Mouse (Mus musculus) urinary bladder, postnatal 36 days (tissue): ENCODE measurements around the gene Dpp9.

Experiments
- DNase-seq, 2 experiments: peaks; one replicate each; pipeline ENCODE4 v3.0.0; 2022; ENCODE audit warnings: low spot score in 2 of 2, mixed read lengths in 1 of 2

Dpp9 gene

GRCm38 (mm10) chr17:56183658-56184103, 35.0 kb downstream of the Dpp9 start, which contains the start of gene Mydgf:
Gene Mydgf, minus strand, starts transcription at chr17:56183920.
- DNase-seq, result peak; percentile 91 to 96

DNA sequence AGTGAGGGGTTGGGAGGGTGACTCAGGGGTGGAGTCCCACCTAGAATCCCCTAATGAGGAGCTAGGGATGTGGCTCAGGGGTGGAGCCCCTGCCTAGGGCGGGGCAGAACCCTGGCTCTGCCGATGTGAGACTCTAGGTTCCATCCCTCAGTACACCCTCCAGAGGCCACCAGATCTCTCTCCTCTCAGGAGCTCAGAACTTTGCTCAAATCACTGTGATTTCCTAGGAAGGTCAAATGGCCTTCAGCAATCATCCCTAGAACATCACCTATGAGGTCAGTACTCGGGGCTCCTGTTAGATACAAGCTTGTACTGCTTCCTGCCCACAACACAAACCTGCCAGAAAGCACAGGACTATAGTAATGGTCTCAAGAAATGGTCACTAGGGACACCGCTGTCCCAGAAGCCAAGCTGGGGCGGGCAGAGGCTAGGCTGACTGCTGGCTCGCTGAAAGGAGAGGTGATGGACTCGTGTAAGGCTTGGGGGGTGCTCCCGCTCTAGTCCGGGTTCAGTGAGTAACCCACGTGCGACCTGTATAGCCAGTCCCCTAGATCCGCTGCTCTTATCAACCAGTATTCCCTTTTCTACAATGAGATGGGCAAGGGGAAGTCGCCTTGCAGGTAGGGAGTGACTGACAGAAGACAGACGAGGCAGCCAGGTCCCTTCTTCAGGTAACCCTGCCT, 35.6 kb downstream of the Dpp9 start:
- no peak for DNase-seq

DNA sequence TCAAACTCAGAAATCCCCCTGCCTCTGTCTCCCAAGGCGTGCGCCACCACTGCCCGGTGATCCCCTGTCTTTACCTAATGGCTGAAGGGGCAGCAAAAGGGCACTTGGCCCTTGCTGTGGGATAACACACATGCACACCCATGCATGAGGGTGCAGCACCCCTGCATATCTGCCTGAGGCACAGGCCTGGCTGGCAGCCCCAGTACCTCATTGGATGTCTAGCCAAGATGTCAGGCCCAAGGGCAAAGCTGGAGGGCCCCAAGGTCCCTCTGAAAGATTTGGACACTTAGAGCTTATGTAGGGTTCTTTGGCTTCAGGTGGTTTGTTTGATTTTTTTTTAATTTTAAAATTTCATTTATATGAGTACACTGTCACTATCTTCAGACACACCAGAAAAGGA, 43.3 kb downstream of the Dpp9 start:
- no peak for DNase-seq

GRCm38 (mm10) chr17:56173401-56174046, 45.2 kb downstream of the Dpp9 start:
- no peak for DNase-seq

DNA sequence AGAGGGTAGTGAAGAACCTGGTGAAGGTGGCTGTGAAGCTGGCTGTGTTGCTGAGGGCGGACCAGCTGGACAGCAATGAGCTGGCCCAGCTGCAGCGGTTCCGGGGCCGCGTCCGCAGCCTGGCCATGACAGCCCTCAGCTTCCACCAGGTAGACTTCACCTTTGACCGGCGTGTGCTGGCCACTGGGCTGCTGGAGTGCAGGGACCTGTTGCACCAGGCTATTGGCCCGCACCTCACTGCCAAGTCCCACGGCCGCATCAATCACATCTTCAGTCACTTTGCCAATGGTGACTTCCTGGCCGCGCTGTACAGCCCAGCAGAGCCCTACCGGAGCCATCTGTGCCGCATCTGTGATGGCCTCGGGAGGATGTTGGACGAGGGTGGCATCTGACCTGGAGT, 46.8 kb downstream of the Dpp9 start:
- no peak for DNase-seq

DNA sequence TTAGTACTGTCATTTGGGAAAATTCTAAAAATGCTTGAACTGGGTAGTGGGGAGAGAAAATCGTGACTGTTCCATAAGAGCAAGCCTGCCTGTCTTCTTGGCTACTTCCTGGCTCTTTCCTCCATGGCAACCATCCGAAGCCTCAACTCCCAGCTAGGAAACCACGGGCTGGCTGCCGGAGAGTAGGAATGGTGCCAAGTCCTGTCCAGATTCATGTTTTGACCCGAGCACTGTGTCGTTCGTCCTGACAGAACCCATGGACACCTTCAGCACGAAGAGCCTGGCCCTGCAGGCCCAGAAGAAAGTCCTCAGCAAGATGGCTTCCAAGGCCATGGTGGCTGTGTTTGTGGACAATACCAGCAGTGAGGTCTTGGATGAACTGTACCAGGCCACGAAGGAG, 47.2 kb downstream of the Dpp9 start:
- no peak for DNase-seq

DNA sequence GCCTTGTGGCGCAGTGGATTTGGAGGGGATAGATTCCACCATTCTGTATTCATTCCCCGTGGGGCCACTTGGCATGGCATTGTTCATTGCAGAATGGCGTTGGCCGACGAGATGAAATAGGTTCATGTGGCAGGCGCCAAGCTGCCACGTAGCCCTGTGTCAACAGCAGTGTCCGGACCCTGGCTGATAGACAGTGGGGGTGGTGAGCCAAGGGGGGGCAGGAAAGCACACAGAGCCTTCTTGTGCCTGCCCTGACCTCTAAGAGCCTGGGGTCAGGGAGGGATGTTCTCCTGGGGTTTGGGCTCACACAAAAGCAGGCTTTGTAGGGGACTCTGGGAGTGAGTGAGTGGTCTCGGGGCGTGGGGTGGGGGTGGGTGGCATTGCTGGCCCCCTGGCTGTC, 48.1 kb downstream of the Dpp9 start:
- no peak for DNase-seq

- DNase-seq, result no peak
Measured at GRCm38 (mm10) chr17:56169830-56170229, 48.9 kb downstream of the Dpp9 start.

DNA sequence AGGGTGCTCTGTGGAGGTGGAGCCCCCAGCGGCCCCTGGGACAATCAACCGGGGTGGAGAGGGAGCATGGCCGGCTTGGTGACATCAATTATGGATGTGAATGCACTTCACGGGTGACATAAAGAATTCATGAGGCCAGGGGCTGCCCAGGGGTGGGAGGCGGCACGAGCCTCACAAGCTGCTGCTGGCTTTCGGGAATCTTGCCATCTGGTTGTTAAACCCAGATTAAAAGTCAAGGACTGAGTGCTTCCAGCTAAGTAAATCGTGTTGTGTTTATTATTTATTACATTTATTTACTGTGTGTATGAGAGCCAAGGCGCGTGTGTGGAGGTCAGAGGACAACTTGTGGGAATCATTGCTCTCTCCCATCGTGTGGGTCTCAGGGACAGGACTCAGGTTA, 53.0 kb downstream of the Dpp9 start:
- DNase-seq, result no peak

- DNase-seq, result no peak
Measured at GRCm38 (mm10) chr17:56164510-56164909, 54.2 kb downstream of the Dpp9 start.

GRCm38 (mm10) chr17:56163523-56164102, 55.1 kb downstream of the Dpp9 start:
- DNase-seq, result no peak

- DNase-seq, result peak; percentile 90 to 94
Measured at GRCm38 (mm10) chr17:56162231-56162774, 56.4 kb downstream of the Dpp9 start, which contains the start of gene Tnfaip8l1. Gene Tnfaip8l1, plus strand, starts transcription at chr17:56162477.

GRCm38 (mm10) chr17:56159729-56160128, 59.0 kb downstream of the Dpp9 start:
- peak in 1 of 2 experiments; percentile 62 for DNase-seq

- DNase-seq, result peak in 1 of 2 experiments; percentile 81
Measured at GRCm38 (mm10) chr17:56153643-56154042, 65.1 kb downstream of the Dpp9 start.

DNA sequence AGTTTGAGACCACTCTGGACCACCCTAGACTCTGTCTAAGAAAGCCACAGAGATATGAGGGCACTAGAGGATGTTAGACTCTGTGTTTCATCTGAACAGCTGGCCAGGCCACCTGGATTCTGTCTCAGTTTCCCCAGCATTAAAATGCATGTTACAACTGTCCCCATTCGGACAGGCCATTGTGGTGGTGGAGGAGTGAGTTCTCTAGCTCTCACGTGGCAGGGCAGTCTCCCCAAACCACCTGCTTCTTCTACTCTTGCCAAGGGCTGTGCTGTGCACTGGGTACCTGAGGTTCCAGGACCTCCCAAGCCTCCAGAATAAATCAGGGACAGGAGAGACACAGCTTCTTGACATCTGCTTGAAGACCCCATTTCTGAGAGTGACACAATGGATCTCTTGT, 68.8 kb downstream of the Dpp9 start:
- DNase-seq, result no peak

GRCm38 (mm10) chr17:56148790-56149618, 69.7 kb downstream of the Dpp9 start:
- DNase-seq, result no peak

DNA sequence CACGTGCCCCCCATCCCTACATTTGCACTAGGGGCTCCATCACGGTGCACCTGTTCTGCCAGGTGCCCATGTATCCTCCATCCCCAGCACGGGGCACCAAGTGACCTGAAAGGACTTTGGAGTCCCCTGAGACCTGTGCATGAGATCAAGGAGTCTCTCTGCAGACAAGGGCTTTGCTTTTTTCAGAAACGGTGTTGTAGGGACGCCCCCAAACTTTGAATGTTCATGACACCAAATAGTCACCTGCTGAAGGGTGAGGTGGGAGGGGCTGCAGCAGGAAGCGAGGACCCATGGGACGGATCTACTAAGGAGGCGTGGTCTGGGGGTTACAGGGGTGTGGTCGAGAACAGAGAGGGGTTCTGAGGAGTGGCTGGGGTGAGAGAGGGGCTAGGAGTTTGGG, 70.4 kb downstream of the Dpp9 start:
- DNase-seq, result no peak

DNA sequence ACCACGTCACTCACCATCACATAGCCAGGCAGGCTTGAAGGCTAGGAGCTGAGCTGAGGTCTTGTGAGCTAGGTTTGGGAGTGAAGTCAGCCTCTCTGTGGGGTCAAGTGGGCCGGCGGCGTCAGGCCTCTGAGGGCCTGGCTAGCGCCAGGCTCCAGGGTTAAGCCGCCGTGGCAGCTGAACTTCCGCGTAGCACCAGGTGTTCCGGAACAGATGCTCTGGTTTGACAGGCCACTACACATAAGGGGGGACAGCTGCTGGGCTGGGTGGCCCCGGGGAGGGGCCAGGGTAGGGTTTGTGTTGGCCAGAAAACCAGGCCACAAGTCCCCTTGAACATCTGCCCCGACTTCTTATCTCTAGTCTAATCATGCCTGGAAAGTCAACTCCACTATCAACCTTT, 71.3 kb downstream of the Dpp9 start:
- DNase-seq, result no peak

DNA sequence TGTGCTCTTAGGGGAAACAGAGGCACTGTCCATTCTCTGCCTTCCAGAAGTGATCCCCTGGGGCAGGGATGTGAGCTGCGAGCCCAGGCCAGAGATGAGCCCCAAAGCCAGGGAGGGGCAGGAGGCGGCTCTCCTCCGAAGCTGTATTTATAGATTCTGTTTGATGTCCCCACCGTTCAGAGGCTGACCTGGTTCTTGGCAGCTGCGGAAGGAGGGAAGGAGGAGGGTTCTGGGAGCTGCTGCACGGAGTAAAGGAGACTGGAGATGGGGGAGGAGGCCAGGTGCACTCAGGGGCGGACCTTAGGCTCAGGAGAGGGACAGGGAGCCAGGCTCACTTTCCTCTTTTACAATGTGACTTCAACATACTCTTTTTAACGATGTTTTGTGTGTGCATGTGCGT, 72.6 kb downstream of the Dpp9 start:
- DNase-seq, result no peak

DNA sequence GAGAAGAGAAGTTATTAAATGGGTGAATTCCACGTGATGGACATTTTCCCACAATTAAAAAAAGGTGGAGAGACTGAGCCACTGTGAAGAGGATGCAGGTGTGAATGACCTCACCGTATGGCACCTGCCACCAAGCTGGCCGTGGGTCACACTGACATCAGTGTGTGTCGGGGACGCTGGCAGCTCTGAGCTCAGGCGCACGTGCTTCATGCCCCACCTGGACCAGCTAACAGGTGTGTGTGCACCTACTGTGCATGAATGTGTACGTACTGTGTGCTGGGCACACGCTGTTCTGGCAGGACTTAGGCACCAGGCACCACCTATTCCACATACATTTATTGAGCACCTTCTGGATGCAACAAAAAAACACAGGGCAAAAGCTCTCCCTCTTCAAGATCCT, 74.2 kb downstream of the Dpp9 start:
- no peak for DNase-seq

DNA sequence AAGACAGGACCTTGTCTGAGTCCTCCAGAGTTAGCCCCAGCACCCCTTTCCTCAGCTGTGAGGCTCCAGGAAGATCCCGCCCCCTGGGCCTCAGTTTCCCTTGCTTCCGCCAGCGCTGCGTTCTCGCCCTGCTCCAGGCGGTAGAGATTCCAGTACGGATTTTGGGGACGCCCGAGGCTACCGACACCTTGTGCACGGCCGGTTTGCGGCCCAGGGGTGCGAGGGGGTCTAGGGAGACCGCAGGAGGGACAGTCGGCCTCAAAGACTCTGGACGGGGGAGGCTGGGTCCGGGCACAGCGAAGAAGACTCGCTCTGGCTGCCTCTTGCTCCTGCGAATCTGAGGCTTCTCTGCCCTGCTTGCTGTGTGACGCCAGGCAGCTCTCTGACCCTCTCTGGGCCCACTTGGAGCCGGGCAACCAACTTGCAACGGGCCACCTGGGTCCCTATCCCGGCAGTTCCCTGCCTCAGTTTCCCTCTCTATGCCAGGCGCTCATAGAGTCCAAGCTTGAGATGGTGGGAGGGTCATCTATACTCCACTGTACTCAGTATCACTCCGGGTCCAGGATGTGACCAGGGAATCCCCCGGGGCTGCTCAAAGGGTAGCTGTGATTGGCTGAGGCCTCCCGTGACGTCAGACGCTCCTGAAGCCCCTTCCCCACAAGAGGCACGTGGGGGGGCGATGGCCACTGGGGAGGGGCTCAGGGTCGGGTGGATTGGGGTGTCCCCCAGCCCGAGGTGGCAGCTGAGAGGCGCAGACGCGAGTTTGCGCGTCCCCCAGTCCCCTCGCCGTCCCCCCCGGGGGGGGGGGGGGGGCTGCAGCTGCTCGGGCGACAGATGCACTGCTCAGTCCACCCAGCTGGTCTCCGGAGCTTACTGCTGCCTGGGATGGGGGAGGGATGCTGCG, 76.8 kb downstream of the Dpp9 start:
- no peak for DNase-seq
